Mouse (Mus musculus) liver, embryonic 16.5 days (tissue): ENCODE data around the gene Utrn. TPM values are rescaled to one million over a fixed set of nuclear protein-coding genes. Genes with fewer than 3 reads are reported as not detected.

Experiments
- ATAC-seq: fragments of 200-750 bp; cut with Nextera tagmentation; 2 replicates; pipeline ENCODE4 v1.8.0; 2017; ENCODE audit warnings: low read depth, mild to moderate bottlenecking, moderate number of reproducible peaks, moderate library complexity
- H3K27ac ChIP-seq: fragments of 300-500 bp; sonication (generic); 2 replicates; pipeline ENCODE4 v1.5.1; 2014; ENCODE audit warnings: mild to moderate bottlenecking, low read length
- H3K27me3 ChIP-seq: fragments of 300-500 bp; sonication (generic); 2 replicates; pipeline ENCODE4 v1.6.1; 2014; ENCODE audit warnings: low read depth, low read length, mixed read lengths; ENCODE audit not compliant: control insufficient read depth, insufficient read depth
- H3K36me3 ChIP-seq: fragments of 300-500 bp; sonication (generic); 2 replicates; pipeline ENCODE4 v1.6.1; 2014; ENCODE audit warnings: mild to moderate bottlenecking; ENCODE audit not compliant: control insufficient read depth, insufficient read depth
- H3K4me1 ChIP-seq: fragments of 300-500 bp; sonication (generic); 2 replicates; pipeline ENCODE4 v1.6.1; 2014; ENCODE audit warnings: low read depth, low read length, mixed read lengths; ENCODE audit not compliant: control insufficient read depth
- H3K4me2 ChIP-seq: fragments of 300-500 bp; sonication (generic); 2 replicates; pipeline ENCODE4 v1.6.1; 2014; ENCODE audit warnings: low read depth, low read length, mixed read lengths
- H3K4me3 ChIP-seq: fragments of 300-500 bp; sonication (generic); 2 replicates; pipeline ENCODE4 v1.5.1; 2014; ENCODE audit warnings: low read depth, mild to moderate bottlenecking, low read length
- H3K9ac ChIP-seq: fragments of 300-500 bp; sonication (generic); 2 replicates; pipeline ENCODE4 v1.6.1; 2014; ENCODE audit warnings: low read depth, low read length
- H3K9me3 ChIP-seq: fragments of 300-500 bp; sonication (generic); replicated peaks from 2 replicates; pipeline ENCODE4 v1.6.1; 2016; ENCODE audit warnings: low read length; ENCODE audit not compliant: control insufficient read depth
- WGBS: fragments of 180-500 bp; shearing (Covaris S2); extraction: QIAGEN DNeasy Blood & Tissue Kit; methylation state at CpG from one replicate; pipeline ENCODE4 v1.1.7; 2014; ENCODE audit not compliant: insufficient replicate concordance; 5-methylcytosine and 5-hydroxymethylcytosine counted together
- polyA plus RNA-seq: library from polyadenylated mRNA; unstranded; fragments of >200 nt; fragmentation: Nextera tagmentation; extraction: Ambion mirVana; gene quantifications from 2 replicates; pipeline ENCODE4 v1.2.1, GENCODE M21; 2015

Gene Utrn
- polyA plus RNA-seq, 1 experiment from 2014 or later: 10.2 TPM

- H3K9ac ChIP-seq: no peak overlapping the region
- no peak overlapping the region for H3K4me2 ChIP-seq
- no peak overlapping the region for H3K4me3 ChIP-seq
- no peaks in the 10 kb centered on the region for H3K36me3 ChIP-seq
- 43% methylated on average over 14 of the region's 14 CpGs for WGBS
- H3K9me3 ChIP-seq: no peaks in the 10 kb centered on the region
- H3K4me1 ChIP-seq: peaks cover 3% of the 10 kb centered on the region; the same call in 1 of the 2 replicates
- no peaks in the 10 kb centered on the region for H3K27me3 ChIP-seq
- no peak for ATAC-seq
- H3K27ac ChIP-seq: no peak overlapping the region
Measured at GRCm38 (mm10) chr10:12878661-12879312, 9.6 kb upstream of the Utrn start.

GRCm38 (mm10) chr10:12876426-12876825 lies 7.3 kb upstream of the Utrn start:
- H3K9me3 ChIP-seq: no peaks in the 10 kb centered on the region
- WGBS: 82% methylated on average over 3 of the region's 3 CpGs
- H3K9ac ChIP-seq: no peak overlapping the region
- ATAC-seq: no peak
- peaks cover 3% of the 10 kb centered on the region; the same call in 1 of the 2 replicates for H3K4me1 ChIP-seq
- H3K27ac ChIP-seq: no peak overlapping the region
- H3K36me3 ChIP-seq: no peaks in the 10 kb centered on the region
- no peak overlapping the region for H3K4me3 ChIP-seq
- no peak overlapping the region for H3K4me2 ChIP-seq
- H3K27me3 ChIP-seq: no peaks in the 10 kb centered on the region

- Histone ChIP-seq H3K4me3 (no peak overlapping the region), H3K27me3 (no peaks in the 10 kb centered on the region), H3K27ac (no peak overlapping the region), H3K4me2 (no peak overlapping the region), H3K4me1 (peaks cover 3% of the 10 kb centered on the region; the same call in 1 of the 2 replicates), H3K9ac (no peak overlapping the region), H3K36me3 (no peaks in the 10 kb centered on the region), H3K9me3 (no peaks in the 10 kb centered on the region)
- 79% methylated on average over 4 of the region's 4 CpGs for WGBS
- ATAC-seq: no peak
Measured at GRCm38 (mm10) chr10:12875410-12875809, 6.2 kb upstream of the Utrn start.

GRCm38 (mm10) chr10:12874577-12875277 lies 5.6 kb upstream of the Utrn start:
- Histone ChIP-seq H3K9ac (no peak overlapping the region), H3K4me2 (peak overlapping the region; percentile 57), H3K27me3 (no peaks in the 10 kb centered on the region), H3K4me1 (peaks cover 3% of the 10 kb centered on the region; the same call in 1 of the 2 replicates), H3K27ac (no peak overlapping the region; the same call in 1 of the 2 replicates), H3K4me3 (peak overlapping the region; percentile 42), H3K9me3 (no peaks in the 10 kb centered on the region), H3K36me3 (no peaks in the 10 kb centered on the region)
- ATAC-seq: peak; percentile 45; the same call in 1 of the 2 replicates
- WGBS: 19% methylated on average over 8 of the region's 8 CpGs

GRCm38 (mm10) chr10:12869846-12870245 lies 681 bp upstream of the Utrn start:
- ATAC-seq: no peak
- Histone ChIP-seq H3K27ac (no peak overlapping the region), H3K4me2 (peak overlapping the region; percentile 80), H3K36me3 (no peaks in the 10 kb centered on the region), H3K9me3 (no peaks in the 10 kb centered on the region), H3K27me3 (peaks cover 4% of the 10 kb centered on the region; the same call in 1 of the 2 replicates), H3K4me1 (peaks cover 10% of the 10 kb centered on the region), H3K4me3 (peak overlapping the region; percentile 74; the same call in 1 of the 2 replicates), H3K9ac (no peak overlapping the region)
- WGBS: 30% methylated on average over 1 of the region's 1 CpGs

DNA sequence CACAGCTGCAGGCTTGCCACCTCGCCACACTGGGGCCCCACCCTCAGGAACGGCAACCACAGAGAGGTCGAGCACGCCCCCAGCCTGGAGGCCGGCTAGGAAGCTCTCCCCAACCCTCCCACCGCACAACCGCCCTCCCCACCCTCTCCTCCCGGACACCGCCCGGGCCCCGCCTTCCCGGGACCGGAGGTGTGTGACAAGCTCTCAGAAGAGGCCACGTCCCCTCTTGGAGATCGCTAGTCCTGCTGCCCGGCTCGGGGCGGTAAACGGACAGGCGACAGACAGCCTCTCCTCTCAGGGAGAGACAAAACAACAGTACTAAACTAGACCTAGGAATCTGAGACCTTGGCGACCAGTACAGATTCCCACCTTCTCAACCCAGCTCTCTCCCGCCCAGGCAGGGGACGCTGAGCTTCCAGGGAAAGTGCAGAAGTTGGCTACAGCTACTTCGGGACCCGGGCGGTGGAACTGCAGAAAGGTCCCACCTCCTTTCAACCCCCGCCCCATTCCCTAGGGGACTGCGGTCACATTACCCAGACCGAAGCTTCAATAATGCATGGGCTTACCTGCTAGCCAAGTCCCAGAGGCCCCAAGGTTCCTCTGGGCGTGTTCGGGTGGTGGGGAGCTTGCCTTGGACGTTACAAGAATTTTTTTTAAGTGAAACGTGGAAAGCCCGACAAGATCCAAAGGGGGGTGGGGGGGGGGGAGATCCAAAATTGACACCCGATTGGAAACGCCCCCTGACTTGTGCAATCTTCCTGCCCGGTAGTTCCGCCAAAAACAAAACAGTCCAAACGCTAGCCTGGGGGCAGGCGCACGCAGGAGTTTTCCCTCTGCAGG lies 756 bp downstream of the Utrn start:
- H3K4me3 ChIP-seq: peak overlapping the region; percentile 74
- H3K9me3 ChIP-seq: no peaks in the 10 kb centered on the region
- H3K27me3 ChIP-seq: peaks cover 4% of the 10 kb centered on the region; the same call in 1 of the 2 replicates
- H3K27ac ChIP-seq: peak overlapping the region; percentile 89
- H3K9ac ChIP-seq: peak overlapping the region; percentile 71
- ATAC-seq: peak; percentile 82
- H3K4me2 ChIP-seq: peak overlapping the region; percentile 80
- WGBS: under 1% methylated on average over 41 of the region's 41 CpGs
- H3K4me1 ChIP-seq: peaks cover 10% of the 10 kb centered on the region
- no peaks in the 10 kb centered on the region for H3K36me3 ChIP-seq

DNA sequence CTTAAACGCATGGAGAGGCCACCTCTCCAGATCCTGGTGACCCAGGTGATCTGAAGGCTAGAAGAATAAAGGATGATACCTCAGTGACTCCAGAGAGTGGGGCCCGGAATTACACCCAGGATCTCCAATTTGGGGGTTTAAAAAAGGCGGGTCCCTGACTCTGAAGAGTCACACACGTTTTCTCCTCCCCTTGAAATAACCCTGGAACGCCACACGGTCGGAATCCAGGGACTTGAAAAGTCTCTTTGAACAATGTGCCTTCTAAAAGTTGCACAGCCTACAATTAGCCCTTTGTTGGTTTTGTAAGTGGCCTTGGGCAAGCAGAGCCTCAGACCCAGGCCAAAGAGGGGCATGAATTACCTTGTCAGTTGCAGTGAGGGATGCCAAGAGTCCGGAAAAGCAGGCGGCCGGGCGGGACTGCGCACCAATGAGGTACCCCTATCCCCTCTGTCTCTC lies 1.4 kb downstream of the Utrn start:
- WGBS: under 1% methylated on average over 12 of the region's 12 CpGs
- peaks cover 10% of the 10 kb centered on the region for H3K4me1 ChIP-seq
- no peaks in the 10 kb centered on the region for H3K9me3 ChIP-seq
- peak overlapping the region; percentile 47 for H3K27ac ChIP-seq
- H3K4me3 ChIP-seq: peak overlapping the region; percentile 74
- no peak for ATAC-seq
- peak overlapping the region; percentile 11 for H3K9ac ChIP-seq
- H3K4me2 ChIP-seq: peak overlapping the region; percentile 80
- no peaks in the 10 kb centered on the region for H3K36me3 ChIP-seq
- peaks cover 4% of the 10 kb centered on the region; the same call in 1 of the 2 replicates for H3K27me3 ChIP-seq

- Histone ChIP-seq H3K9ac (peak overlapping the region; percentile 11; the same call in 1 of the 2 replicates), H3K4me1 (peaks cover 10% of the 10 kb centered on the region), H3K9me3 (no peaks in the 10 kb centered on the region), H3K36me3 (no peaks in the 10 kb centered on the region), H3K27ac (no peak overlapping the region), H3K4me3 (peak overlapping the region; percentile 74), H3K4me2 (peak overlapping the region; percentile 80), H3K27me3 (peaks cover 4% of the 10 kb centered on the region; the same call in 1 of the 2 replicates)
- ATAC-seq: no peak
- WGBS: 1% methylated on average over 28 of the region's 28 CpGs
Measured at GRCm38 (mm10) chr10:12866971-12867732, 2.0 kb downstream of the Utrn start.
